Mouse (Mus musculus) erythroblast, embryonic 14.5 days (primary cell): ENCODE measurements around the gene Arhgap1.

ENCODE experiments used
- GATA1 ChIP-seq: IDR thresholded peaks from 2 replicates; pipeline ENCODE4 v1.6.1; 2012; ENCODE audit warnings: low read length, inconsistent platforms, mixed read lengths
- TAL1 ChIP-seq: IDR thresholded peaks from 3 replicates; pipeline ENCODE4 v1.6.1; 2012; ENCODE audit warnings: low read length, inconsistent platforms, mixed read lengths

DNA sequence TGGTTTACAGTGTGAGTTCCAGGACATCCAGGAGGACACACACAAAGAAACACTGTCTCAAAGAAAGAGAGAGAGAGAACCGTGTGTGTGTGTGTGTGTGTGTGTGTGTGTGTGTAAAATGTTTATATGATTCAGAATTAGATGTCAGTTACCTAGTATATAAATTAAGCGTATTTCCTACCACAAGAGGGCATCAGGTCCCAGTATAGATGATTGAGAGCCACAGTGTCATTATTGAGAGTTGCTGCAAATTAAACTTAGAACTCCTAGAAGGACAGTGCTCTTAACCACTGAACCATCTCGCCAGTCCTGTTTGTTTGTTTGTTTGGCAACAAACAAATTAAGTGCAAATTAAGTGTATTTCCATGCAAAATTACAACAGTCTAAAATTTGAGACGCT, 47.3 kb upstream of the Arhgap1 start:
- TF ChIP-seq TAL1 (no peak), GATA1 (no peak)
